ENCODE assay signal across 10 mouse cellular contexts in genomic region chr8:120475462-120476201, GRCm38 (mm10).
DNase-seq lines count a peak whose midpoint lies in the region; ATAC-seq and TF ChIP-seq lines count a peak whose summit lies in the region.
"Had no signal": no experiment of that assay in that cellular context is flagged by ENCODE, and none has a peak within 500 bp of the region (broad histone marks: within the 10 kb centered on the region; RNA-seq: fewer than 3 reads in every experiment).

No protein-coding gene starts in this region.

- no peak overlapping the region for H3K4me3 ChIP-seq in hindbrain, embryonic 10.5 days
- H3K4me3 ChIP-seq in hindbrain, postnatal 0 days (ENCODE audit: low read length), result no peak overlapping the region
- H3K4me3 ChIP-seq: embryonic facial prominence, embryonic 12.5 days had no signal

- H3K9ac ChIP-seq in hindbrain, postnatal 0 days (replicated peaks; ENCODE audit: low read length), result no peak overlapping the region
- H3K9ac ChIP-seq: embryonic facial prominence, embryonic 12.5 days had no signal

- TF ChIP-seq CTCF in hindbrain, postnatal 0 days (IDR thresholded peaks at IDR 0.05; ENCODE audit: low read depth), result no peak

- H3K36me3 ChIP-seq in hindbrain, embryonic 10.5 days, result no peaks in the 10 kb centered on the region
- no peaks in the 10 kb centered on the region for H3K36me3 ChIP-seq in hindbrain, postnatal 0 days (ENCODE audit: insufficient read depth, low read length)
- no peaks in the 10 kb centered on the region for H3K36me3 ChIP-seq in splenic B cell, adult 2 months (ENCODE audit: control insufficient read depth, insufficient read depth, low read length, poor library complexity, severe bottlenecking)
- H3K36me3 ChIP-seq: embryonic facial prominence, embryonic 12.5 days had no signal

- H3K27me3 ChIP-seq in hindbrain, embryonic 10.5 days (ENCODE audit: insufficient read depth, poor library complexity, severe bottlenecking), result peaks cover 10% of the 10 kb centered on the region; the same call in 1 of the 2 replicates
- H3K27me3 ChIP-seq in hindbrain, postnatal 0 days (ENCODE audit: insufficient read depth, low read length), result no peaks in the 10 kb centered on the region
- 0 out of 2 replicates have a peak, but pooled peaks cover 2% of the 10 kb centered on the region for H3K27me3 ChIP-seq in splenic B cell, adult 2 months (ENCODE audit: control insufficient read depth, insufficient read depth, low read length, poor library complexity, severe bottlenecking)
- H3K27me3 ChIP-seq: Patski had no signal

- no peak for DNase-seq in hindbrain, embryonic 10.5 days (ENCODE audit: low spot score)
- DNase-seq in hindbrain, postnatal 0 days (ENCODE audit: low spot score), result no peak
- peak; percentile 62 for DNase-seq in lung, postnatal 10 days
- peak; percentile 57 for DNase-seq in splenic B cell, adult 2 months (ENCODE audit: low read depth, low spot score)
- DNase-seq in right cerebral cortex, postnatal 36 days (ENCODE audit: low spot score in 2 of 2), result no peak
- DNase-seq in cerebellum, adult 8-10 months, result no peak
- DNase-seq in gastrocnemius, postnatal 10 days, result no peak

- H3K4me1 ChIP-seq in hindbrain, embryonic 10.5 days (replicated peaks), result peaks cover 86% of the 10 kb centered on the region
- H3K4me1 ChIP-seq in hindbrain, postnatal 0 days (ENCODE audit: insufficient read depth, low read length), result peaks cover 14% of the 10 kb centered on the region

- H3K27ac ChIP-seq in hindbrain, embryonic 10.5 days, result peak overlapping the region; percentile 79
- H3K27ac ChIP-seq in hindbrain, postnatal 0 days, result no peak overlapping the region
- H3K27ac ChIP-seq: embryonic facial prominence, embryonic 12.5 days had no signal

- WGBS in hindbrain, embryonic 10.5 days, result 57% methylated on average over 10 of the region's 10 CpGs
- WGBS in hindbrain, postnatal 0 days, result 80% methylated on average over 10 of the region's 10 CpGs

- no peaks in the 10 kb centered on the region for H3K9me3 ChIP-seq in hindbrain, embryonic 10.5 days
- no peaks in the 10 kb centered on the region for H3K9me3 ChIP-seq in hindbrain, postnatal 0 days (ENCODE audit: low read length)
- H3K9me3 ChIP-seq: embryonic facial prominence, embryonic 12.5 days had no signal

- ATAC-seq in hindbrain, postnatal 0 days, result no peak
- ATAC-seq in granulocyte monocyte progenitor cell, adult 5-6 weeks (replicated peaks; ENCODE audit: poor library complexity, severe bottlenecking), result peak; percentile 73
- ATAC-seq: Patski had no signal

- H3K4me2 ChIP-seq in hindbrain, postnatal 0 days (ENCODE audit: low read depth, low read length), result no peak overlapping the region
- H3K4me2 ChIP-seq: embryonic facial prominence, embryonic 12.5 days had no signal

Comparison
In these comparisons a context has a peak if more than half of its experiments do, and no peak if none do; other contexts are left out.
1. DNase-seq: peak in lung, postnatal 10 days (single experiment) and splenic B cell, adult 2 months (single experiment); none in hindbrain, embryonic 10.5 days (single experiment), hindbrain, postnatal 0 days (single experiment), right cerebral cortex, postnatal 36 days (0 of 2), cerebellum, adult 8-10 months (single experiment) and gastrocnemius, postnatal 10 days (single experiment).